Mouse (Mus musculus): ENCODE data around the gene Cxadr. TPM values are rescaled to one million over a fixed set of nuclear protein-coding genes. Genes with fewer than 3 reads are reported as not detected.

The Cxadr gene
- polyA plus RNA-seq, 2 experiments = 7.7 to 11.7 TPM

DNA sequence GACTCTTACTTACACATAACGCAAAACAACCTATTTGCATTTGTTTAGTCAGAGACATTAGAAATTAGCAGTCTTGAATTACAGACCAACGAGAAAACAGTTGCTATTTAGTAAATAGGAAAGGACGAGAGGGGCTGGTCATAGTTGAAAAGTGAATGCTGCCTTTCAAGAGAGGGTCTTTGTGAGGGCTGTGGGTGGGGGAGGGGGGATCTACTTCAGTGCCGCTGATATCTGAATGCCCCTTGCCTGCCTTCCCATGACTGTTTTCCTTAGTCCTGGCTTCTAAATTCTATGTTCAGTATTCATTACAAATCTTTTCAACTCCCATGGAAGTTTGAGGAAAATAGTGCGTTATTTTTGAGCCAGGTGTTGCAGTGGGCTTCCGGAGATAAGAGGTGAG, 12.7 kb downstream of the Cxadr start:
- Histone ChIP-seq H3K27ac (no peak overlapping the region), H3K4me2 (ENCODE audit: low read depth) (no peak overlapping the region), H3K4me1 (replicated peaks; ENCODE audit: control insufficient read depth in 2 of 2, insufficient read depth in 2 of 2, low read length in 1 of 2) (peaks cover 0 to 7% of the 10 kb centered on the region in 2 experiments; a peak in 2 of 4 replicates), H3K9ac (replicated peaks) (no peak overlapping the region), H3K4me3 (ENCODE audit: insufficient read depth in 1 of 2, low read depth in 2 of 2, low read length in 2 of 2) (no peak overlapping the region), H3K36me3 (replicated peaks; ENCODE audit: control insufficient read depth, insufficient read depth, low read depth) (no peaks in the 10 kb centered on the region), H3K9me3 (ENCODE audit: control insufficient read depth, low read length) (no peaks in the 10 kb centered on the region), H3K27me3 (ENCODE audit: control insufficient read depth, insufficient read depth, low read length) (no peaks in the 10 kb centered on the region)
- no peak for DNase-seq (ENCODE audit: low read depth in 3 of 3, low spot score in 3 of 3)
- TF ChIP-seq CTCF (IDR thresholded peaks at IDR 0.05; ENCODE audit: low read depth) (no peak), EP300 (IDR thresholded peaks at IDR 0.05; ENCODE audit: low read depth) (no peak)
- ATAC-seq (ENCODE audit: insufficient read depth) = no peak
- 62% methylated on average over 6 of the region's 6 CpGs for WGBS (ENCODE audit: insufficient replicate concordance)

DNA sequence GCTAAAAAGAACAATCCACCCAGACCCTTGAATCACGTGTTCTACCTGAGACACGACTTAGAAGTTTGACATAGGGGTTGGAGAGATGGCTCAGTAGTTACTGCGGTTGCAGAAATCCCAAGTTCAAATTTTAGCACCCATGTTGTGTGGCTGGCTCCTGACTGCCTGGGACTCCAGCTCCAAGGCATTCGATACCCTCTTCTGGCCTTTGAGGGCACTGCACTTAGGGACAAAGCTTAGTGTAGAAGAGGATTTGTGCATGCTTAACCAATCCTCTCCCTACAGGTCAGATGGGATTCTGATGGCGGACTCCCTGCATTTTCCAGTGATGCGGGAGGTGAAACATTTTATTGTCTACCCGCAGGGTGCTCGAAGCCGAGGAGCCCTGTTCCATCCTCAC, 15.6 kb downstream of the Cxadr start:
- Histone ChIP-seq H3K4me2 (ENCODE audit: low read depth) (no peak overlapping the region), H3K27ac (no peak overlapping the region), H3K9ac (replicated peaks) (no peak overlapping the region), H3K4me3 (ENCODE audit: insufficient read depth in 1 of 2, low read depth in 2 of 2, low read length in 2 of 2) (no peak overlapping the region), H3K9me3 (ENCODE audit: control insufficient read depth, low read length) (no peaks in the 10 kb centered on the region), H3K36me3 (replicated peaks; ENCODE audit: control insufficient read depth, insufficient read depth, low read depth) (no peaks in the 10 kb centered on the region), H3K27me3 (ENCODE audit: control insufficient read depth, insufficient read depth, low read length) (no peaks in the 10 kb centered on the region), H3K4me1 (replicated peaks; ENCODE audit: control insufficient read depth in 2 of 2, insufficient read depth in 2 of 2, low read length in 1 of 2) (0 out of 4 replicates have a peak, but pooled peaks cover 0 to 4% of the 10 kb centered on the region in 2 experiments)
- WGBS (ENCODE audit: insufficient replicate concordance) = 67% methylated on average over 9 of the region's 9 CpGs
- peak; percentile 62 for TF ChIP-seq CTCF (IDR thresholded peaks at IDR 0.05; ENCODE audit: low read depth)
- no peak for TF ChIP-seq EP300 (IDR thresholded peaks at IDR 0.05; ENCODE audit: low read depth)
- DNase-seq (ENCODE audit: low read depth in 3 of 3, low spot score in 3 of 3) (no peak), ATAC-seq (ENCODE audit: insufficient read depth) (no peak)

DNA sequence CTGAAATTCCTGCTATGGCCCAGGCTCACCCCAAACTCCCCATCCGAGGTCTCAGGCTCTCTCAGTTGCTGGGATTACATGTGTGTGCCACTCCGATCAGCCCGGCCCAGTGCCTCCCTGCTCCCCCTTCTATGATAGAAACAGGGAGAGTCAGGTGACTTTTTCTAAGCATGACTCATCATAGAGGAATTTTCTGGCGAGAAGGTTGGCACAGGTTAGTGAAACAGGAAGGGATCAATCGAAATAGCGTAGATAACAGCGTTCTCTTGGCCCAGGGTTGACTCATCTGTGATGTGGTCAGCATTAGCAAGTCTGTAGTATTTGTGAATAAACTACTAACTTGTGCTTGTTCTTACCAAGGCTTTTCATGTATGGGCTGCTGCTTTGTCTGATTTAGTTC, 16.7 kb downstream of the Cxadr start:
- Histone ChIP-seq H3K4me1 (replicated peaks; ENCODE audit: control insufficient read depth in 2 of 2, insufficient read depth in 2 of 2, low read length in 1 of 2) (0 out of 4 replicates have a peak, but pooled peaks cover 0 to 2% of the 10 kb centered on the region in 2 experiments), H3K9ac (replicated peaks) (no peak overlapping the region), H3K4me2 (ENCODE audit: low read depth) (no peak overlapping the region), H3K27me3 (ENCODE audit: control insufficient read depth, insufficient read depth, low read length) (no peaks in the 10 kb centered on the region), H3K4me3 (ENCODE audit: insufficient read depth in 1 of 2, low read depth in 2 of 2, low read length in 2 of 2) (no peak overlapping the region), H3K27ac (no peak overlapping the region), H3K36me3 (replicated peaks; ENCODE audit: control insufficient read depth, insufficient read depth, low read depth) (no peaks in the 10 kb centered on the region), H3K9me3 (ENCODE audit: control insufficient read depth, low read length) (no peaks in the 10 kb centered on the region)
- DNase-seq (ENCODE audit: low read depth in 3 of 3, low spot score in 3 of 3) (no peak), ATAC-seq (ENCODE audit: insufficient read depth) (peak; percentile 33; the same call in 1 of the 2 replicates)
- WGBS (ENCODE audit: insufficient replicate concordance) = 44% methylated on average over 7 of the region's 7 CpGs
- TF ChIP-seq CTCF (IDR thresholded peaks at IDR 0.05; ENCODE audit: low read depth) (no peak), EP300 (IDR thresholded peaks at IDR 0.05; ENCODE audit: low read depth) (no peak)

DNA sequence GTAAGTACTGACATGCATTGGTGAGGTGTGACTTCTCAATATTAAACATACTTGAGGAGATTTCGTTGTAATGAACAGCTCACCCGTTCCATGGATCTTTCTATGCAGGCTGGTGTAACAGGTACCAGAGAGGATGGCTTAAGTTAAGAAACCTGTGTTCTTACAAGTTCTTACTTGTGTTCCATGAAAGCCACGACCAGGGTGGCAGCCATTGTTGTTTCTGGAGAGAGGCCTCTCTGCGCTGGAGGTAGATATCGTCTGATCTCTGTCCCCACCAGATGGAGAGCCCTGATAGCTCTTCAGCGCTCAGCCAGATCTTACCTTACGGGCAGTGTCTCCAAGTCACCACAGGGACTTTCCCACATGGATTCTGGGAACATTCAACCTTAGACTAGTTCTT, 18.4 kb downstream of the Cxadr start:
- Histone ChIP-seq H3K9ac (replicated peaks) (no peak overlapping the region), H3K27me3 (ENCODE audit: control insufficient read depth, insufficient read depth, low read length) (no peaks in the 10 kb centered on the region), H3K4me2 (ENCODE audit: low read depth) (no peak overlapping the region), H3K36me3 (replicated peaks; ENCODE audit: control insufficient read depth, insufficient read depth, low read depth) (no peaks in the 10 kb centered on the region), H3K4me1 (replicated peaks; ENCODE audit: control insufficient read depth in 2 of 2, insufficient read depth in 2 of 2, low read length in 1 of 2) (0 out of 4 replicates have a peak, but pooled peaks cover 0 to 2% of the 10 kb centered on the region in 2 experiments), H3K9me3 (ENCODE audit: control insufficient read depth, low read length) (no peaks in the 10 kb centered on the region), H3K4me3 (ENCODE audit: insufficient read depth in 1 of 2, low read depth in 2 of 2, low read length in 2 of 2) (no peak overlapping the region), H3K27ac (no peak overlapping the region)
- ATAC-seq (ENCODE audit: insufficient read depth) = no peak
- TF ChIP-seq EP300 (IDR thresholded peaks at IDR 0.05; ENCODE audit: low read depth) = no peak
- no peak for TF ChIP-seq CTCF (IDR thresholded peaks at IDR 0.05; ENCODE audit: low read depth)
- WGBS (ENCODE audit: insufficient replicate concordance) = 57% methylated on average over 7 of the region's 7 CpGs
- DNase-seq (ENCODE audit: low read depth in 3 of 3, low spot score in 3 of 3) = no peak

DNA sequence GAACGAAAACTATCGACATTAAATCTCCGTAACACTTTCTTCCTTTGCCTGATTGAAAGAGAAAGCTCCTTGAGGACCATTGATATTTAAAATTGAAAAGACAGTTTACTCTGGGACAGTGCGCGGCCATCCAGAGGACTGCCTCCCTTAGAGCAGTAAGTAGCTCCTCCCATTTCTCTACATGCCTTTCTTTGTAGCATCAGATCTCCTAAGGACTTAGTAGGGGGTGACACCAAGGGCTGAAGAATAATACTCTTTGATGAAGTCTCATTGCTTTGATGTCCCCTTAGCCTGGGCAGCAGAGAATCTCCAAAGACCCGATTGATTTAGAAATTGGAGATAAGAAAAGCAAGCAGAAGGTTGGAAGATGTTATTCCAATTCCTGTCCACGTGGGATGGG, 20.3 kb downstream of the Cxadr start:
- 20% methylated on average over 7 of the region's 7 CpGs for WGBS (ENCODE audit: insufficient replicate concordance)
- no peaks in the 10 kb centered on the region for H3K36me3 ChIP-seq (replicated peaks; ENCODE audit: control insufficient read depth, insufficient read depth, low read depth)
- no peak for ATAC-seq (ENCODE audit: insufficient read depth)
- no peaks in the 10 kb centered on the region for H3K9me3 ChIP-seq (ENCODE audit: control insufficient read depth, low read length)
- H3K4me1 ChIP-seq (replicated peaks; ENCODE audit: control insufficient read depth in 2 of 2, insufficient read depth in 2 of 2, low read length in 1 of 2) = 0 out of 4 replicates have a peak, but pooled peaks cover 0 to 2% of the 10 kb centered on the region in 2 experiments
- H3K27ac ChIP-seq = no peak overlapping the region
- H3K4me2 ChIP-seq (ENCODE audit: low read depth) = no peak overlapping the region
- no peak for DNase-seq (ENCODE audit: low read depth in 3 of 3, low spot score in 3 of 3)
- TF ChIP-seq CTCF (IDR thresholded peaks at IDR 0.05; ENCODE audit: low read depth) = no peak
- no peak overlapping the region for H3K9ac ChIP-seq (replicated peaks)
- no peaks in the 10 kb centered on the region for H3K27me3 ChIP-seq (ENCODE audit: control insufficient read depth, insufficient read depth, low read length)
- H3K4me3 ChIP-seq (ENCODE audit: insufficient read depth in 1 of 2, low read depth in 2 of 2, low read length in 2 of 2) = no peak overlapping the region
